Mouse (Mus musculus) bone marrow, adult 2 months (tissue): ENCODE data around the gene Zbtb37. TPM values are rescaled to one million over a fixed set of nuclear protein-coding genes. Genes with fewer than 3 reads are reported as not detected.
"Not testable (repeated sequence)": the region's sequence is repeated elsewhere in the genome, so short reads cannot be mapped to it uniquely, and the experiment has no call there.

Experiments used
- H3K27ac ChIP-seq: fragments of 200-500 bp; 2 replicates; pipeline ENCODE4 v1.5.1; 2012; ENCODE audit warnings: low read depth, mild to moderate bottlenecking, control low read depth, inconsistent platforms, low read length; ENCODE audit not compliant: control insufficient read depth, poor library complexity, insufficient read depth
- H3K4me1 ChIP-seq: fragments of 200-500 bp; 2 replicates; pipeline ENCODE4 v1.6.1; 2011; ENCODE audit warnings: low read length; ENCODE audit not compliant: control insufficient read depth, insufficient read depth
- H3K4me3 ChIP-seq: fragments of 200-500 bp; replicated peaks from 2 replicates; pipeline ENCODE3; 2011; ENCODE audit warnings: mild to moderate bottlenecking, low read depth, low read length, control low read depth; ENCODE audit not compliant: control insufficient read depth
- CTCF ChIP-seq: fragments of 200-500 bp; IDR thresholded peaks from 2 replicates; pipeline ENCODE4 v1.5.1; 2011; ENCODE audit warnings: low read length, control low read depth; ENCODE audit not compliant: control insufficient read depth, insufficient read depth
- POLR2A ChIP-seq: fragments of 200-500 bp; IDR thresholded peaks from 2 replicates; pipeline ENCODE4 v1.6.1; 2011; ENCODE audit warnings: low read depth, mild to moderate bottlenecking, control low read depth, low read length, borderline replicate concordance; ENCODE audit not compliant: control insufficient read depth
- WGBS: fragments of 180-500 bp; shearing (Covaris S2); methylation state at CpG from one replicate; pipeline ENCODE4 v1.1.7; 2018; 5-methylcytosine and 5-hydroxymethylcytosine counted together
- polyA plus RNA-seq: library from polyadenylated mRNA; stranded (reverse); fragments of >200 nt; gene quantifications from 2 replicates; pipeline ENCODE4 v1.2.4, GENCODE M21; 2011; ENCODE audit warnings: low replicate concordance; ENCODE audit not compliant: missing spikeins, insufficient read depth, insufficient read length

Zbtb37 gene
- polyA plus RNA-seq, 1 experiment: 3.6 TPM

- TF ChIP-seq CTCF (no peak), POLR2A (no peak)
- Histone ChIP-seq H3K4me1 (no peaks in the 10 kb centered on the region), H3K27ac (no peak overlapping the region), H3K4me3 (no peak overlapping the region)
- 44% methylated on average over 6 of the region's 6 CpGs for WGBS
These were observed 40.8 kb downstream of the Zbtb37 start for GRCm38 (mm10) chr1:160993851-160994250.

- Histone ChIP-seq H3K27ac (no peak overlapping the region), H3K4me3 (no peak overlapping the region), H3K4me1 (no peaks in the 10 kb centered on the region)
- 85% methylated on average over 15 of the region's 15 CpGs for WGBS
- no peak for TF ChIP-seq CTCF
- TF ChIP-seq POLR2A: no peak
These were observed 45.3 kb downstream of the Zbtb37 start for GRCm38 (mm10) chr1:160989395-160989794.

- Histone ChIP-seq H3K4me3 (no peak overlapping the region), H3K4me1 (no peaks in the 10 kb centered on the region), H3K27ac (no peak overlapping the region)
- WGBS: 85% methylated on average over 17 of the region's 17 CpGs
- TF ChIP-seq CTCF: no peak
- no peak for TF ChIP-seq POLR2A
These were observed 47.6 kb downstream of the Zbtb37 start for GRCm38 (mm10) chr1:160986881-160987635.

GRCm38 (mm10) chr1:160985477-160985876 is 49.2 kb downstream of the Zbtb37 start:
- WGBS: 84% methylated on average over 6 of the region's 6 CpGs
- Histone ChIP-seq H3K4me3 (no peak overlapping the region), H3K4me1 (no peaks in the 10 kb centered on the region), H3K27ac (no peak overlapping the region)
- TF ChIP-seq POLR2A (no peak), CTCF (no peak)

- not testable (repeated sequence) for H3K27ac ChIP-seq, H3K4me1 ChIP-seq, H3K4me3 ChIP-seq
- WGBS: 63% methylated on average over 1 of the region's 1 CpGs
These were observed 49.9 kb downstream of the Zbtb37 start for GRCm38 (mm10) chr1:160984731-160985130.

- no peak overlapping the region for H3K27ac ChIP-seq
- 59% methylated on average over 3 of the region's 3 CpGs for WGBS
- H3K4me1 ChIP-seq: no peaks in the 10 kb centered on the region
- TF ChIP-seq POLR2A (no peak), CTCF (no peak)
- H3K4me3 ChIP-seq: no peak overlapping the region
These were observed 51.8 kb downstream of the Zbtb37 start for GRCm38 (mm10) chr1:160982887-160983286.

- WGBS: 94% methylated on average over 4 of the region's 4 CpGs
- Histone ChIP-seq H3K27ac (no peak overlapping the region), H3K4me3 (no peak overlapping the region), H3K4me1 (no peaks in the 10 kb centered on the region)
- TF ChIP-seq CTCF (no peak), POLR2A (no peak)
These were observed 53.3 kb downstream of the Zbtb37 start for GRCm38 (mm10) chr1:160981337-160981736.

GRCm38 (mm10) chr1:160980537-160981234 is 54.0 kb downstream of the Zbtb37 start:
- no peak for TF ChIP-seq CTCF
- TF ChIP-seq POLR2A: no peak
- H3K4me3 ChIP-seq: no peak overlapping the region
- 85% methylated on average over 8 of the region's 8 CpGs for WGBS
- no peaks in the 10 kb centered on the region for H3K4me1 ChIP-seq
- H3K27ac ChIP-seq: no peak overlapping the region
